Mouse (Mus musculus) bone marrow, adult 2 months (tissue): ENCODE results near the gene Dlk1.

Experiments
- CTCF ChIP-seq: fragments of 200-500 bp; IDR thresholded peaks from 2 replicates; pipeline ENCODE4 v1.5.1; 2011; ENCODE audit warnings: low read length, control low read depth; ENCODE audit not compliant: control insufficient read depth, insufficient read depth
- POLR2A ChIP-seq: fragments of 200-500 bp; IDR thresholded peaks from 2 replicates; pipeline ENCODE4 v1.6.1; 2011; ENCODE audit warnings: low read depth, mild to moderate bottlenecking, control low read depth, low read length, borderline replicate concordance; ENCODE audit not compliant: control insufficient read depth

DNA sequence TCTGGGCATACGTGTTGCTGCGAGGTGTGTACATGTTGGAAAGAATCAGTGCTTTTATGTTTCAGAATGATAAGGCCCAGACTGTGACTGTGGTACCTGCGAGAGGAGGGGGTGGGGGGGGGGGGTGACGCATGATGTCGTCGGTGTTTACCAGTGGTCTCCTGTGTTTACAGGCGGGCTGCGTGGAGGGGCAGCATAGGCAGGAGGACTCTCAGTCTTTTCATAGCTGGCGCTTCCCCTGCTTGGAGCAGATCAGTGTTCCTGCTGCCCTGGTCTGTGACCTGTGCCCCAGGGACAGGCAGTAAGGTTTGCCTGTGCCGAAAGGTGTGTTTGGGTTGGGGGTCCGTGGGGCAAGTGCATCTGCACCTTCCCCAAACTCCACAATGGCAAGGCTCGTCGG, at the start of gene Dlk1:
- TF ChIP-seq CTCF (no peak), POLR2A (no peak)
